Mouse (Mus musculus) ES-Bruce4 (cell line): ENCODE data around the gene Rarres1. TPM values are rescaled to one million over a fixed set of nuclear protein-coding genes. Genes with fewer than 3 reads are reported as not detected.

Source experiments
- H3K27ac ChIP-seq: 2 replicates; pipeline ENCODE4 v1.5.1; 2012; ENCODE audit warnings: low read length, inconsistent platforms; ENCODE audit not compliant: insufficient read depth
- H3K27me3 ChIP-seq: 2 replicates; pipeline ENCODE4 v1.6.1; 2012; ENCODE audit warnings: mild to moderate bottlenecking, low read length, inconsistent platforms; ENCODE audit not compliant: control insufficient read depth, poor library complexity, insufficient read depth, severe bottlenecking
- H3K36me3 ChIP-seq: 2 replicates; pipeline ENCODE4 v1.6.1; 2012; ENCODE audit warnings: inconsistent platforms, mild to moderate bottlenecking, low read length, moderate library complexity; ENCODE audit not compliant: control insufficient read depth, poor library complexity, insufficient read depth, severe bottlenecking
- H3K4me1 ChIP-seq: one replicate; pipeline ENCODE4 v1.8.1; 2011; ENCODE audit warnings: low read length; ENCODE audit not compliant: control insufficient read depth, insufficient read depth
- H3K4me3 ChIP-seq: 2 replicates; pipeline ENCODE4 v1.5.1; 2011; ENCODE audit warnings: low read depth, mild to moderate bottlenecking, low read length
- H3K9ac ChIP-seq: 2 replicates; pipeline ENCODE4 v1.6.1; 2012; ENCODE audit warnings: low read depth, mild to moderate bottlenecking, inconsistent platforms; ENCODE audit not compliant: poor library complexity, severe bottlenecking
- H3K9me3 ChIP-seq: replicated peaks from 2 replicates; pipeline ENCODE4 v1.6.1; 2012; ENCODE audit warnings: mild to moderate bottlenecking, low read length, inconsistent platforms; ENCODE audit not compliant: control insufficient read depth, poor library complexity, insufficient read depth, severe bottlenecking
- CTCF ChIP-seq: IDR thresholded peaks from one replicate; pipeline ENCODE4 v1.8.1; 2011; ENCODE audit warnings: low read depth, low read length
- EP300 ChIP-seq: IDR thresholded peaks from 2 replicates; pipeline ENCODE4 v1.6.1; 2011; ENCODE audit warnings: low read depth, low read length; ENCODE audit not compliant: insufficient read depth
- POLR2A ChIP-seq: IDR thresholded peaks from one replicate; pipeline ENCODE4 v1.8.1; 2011; ENCODE audit warnings: low read length; ENCODE audit not compliant: insufficient read depth
- polyA plus RNA-seq: library from polyadenylated mRNA; stranded (reverse); fragments of >200 nt; gene quantifications from 2 replicates; pipeline ENCODE4 v1.2.4, GENCODE M21; 2011; ENCODE audit warnings: low read depth; ENCODE audit not compliant: missing spikeins, insufficient read depth, insufficient read length

Rarres1 gene
- polyA plus RNA-seq, 1 experiment: not detected

- Histone ChIP-seq H3K4me1 (no peaks in the 10 kb centered on the region), H3K27me3 (no peaks in the 10 kb centered on the region; the same call in 1 of the 2 replicates), H3K9ac (no peak overlapping the region), H3K9me3 (no peaks in the 10 kb centered on the region), H3K4me3 (no peak overlapping the region), H3K36me3 (no peaks in the 10 kb centered on the region), H3K27ac (no peak overlapping the region)
- TF ChIP-seq EP300 (no peak), POLR2A (no peak), CTCF (no peak)
These were observed 5.3 kb upstream of the Rarres1 start for GRCm38 (mm10) chr3:67520568-67521143.

DNA sequence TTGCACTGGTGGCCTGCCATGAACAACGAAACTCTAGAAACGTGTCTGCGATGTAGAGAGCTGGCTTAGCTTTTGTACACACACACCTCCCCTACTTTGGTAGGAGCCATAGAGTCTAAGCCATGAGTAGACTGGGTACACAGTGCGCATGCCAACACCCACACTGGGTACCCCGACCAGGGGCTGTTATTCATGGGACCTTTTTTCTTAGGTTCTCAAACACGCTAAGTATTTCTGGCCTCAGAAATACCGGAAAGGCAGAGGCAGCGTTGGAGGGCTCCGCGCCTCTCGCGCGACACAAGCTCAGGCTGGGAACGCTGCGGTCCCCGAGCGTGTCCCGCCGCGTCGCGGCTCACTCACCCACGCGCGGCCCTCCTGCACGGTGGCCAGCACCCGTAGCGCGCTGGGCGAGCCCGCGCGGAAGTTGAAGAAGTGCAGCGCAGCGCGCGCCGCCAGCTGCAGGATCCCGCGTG is 486 bp downstream of the Rarres1 start:
- Histone ChIP-seq H3K9ac (peak overlapping the region; percentile 59), H3K4me3 (peak overlapping the region; percentile 52), H3K27ac (no peak overlapping the region), H3K9me3 (no peaks in the 10 kb centered on the region), H3K4me1 (no peaks in the 10 kb centered on the region), H3K27me3 (peaks cover 5% of the 10 kb centered on the region), H3K36me3 (no peaks in the 10 kb centered on the region)
- no peak for TF ChIP-seq CTCF
- TF ChIP-seq POLR2A: no peak
- TF ChIP-seq EP300: no peak

- Histone ChIP-seq H3K4me3 (no peak overlapping the region), H3K9me3 (no peaks in the 10 kb centered on the region), H3K27ac (no peak overlapping the region), H3K36me3 (no peaks in the 10 kb centered on the region), H3K9ac (no peak overlapping the region), H3K27me3 (peaks cover 5% of the 10 kb centered on the region), H3K4me1 (no peaks in the 10 kb centered on the region)
- TF ChIP-seq EP300: no peak
- peak; percentile 10 for TF ChIP-seq CTCF
These were observed 2.5 kb downstream of the Rarres1 start for GRCm38 (mm10) chr3:67512807-67513206.

- H3K27ac ChIP-seq: no peak overlapping the region
These were observed 7.0 kb downstream of the Rarres1 start for GRCm38 (mm10) chr3:67508216-67508892.

GRCm38 (mm10) chr3:67505286-67505685 is 10.0 kb downstream of the Rarres1 start:
- H3K4me1 ChIP-seq: peaks cover 7% of the 10 kb centered on the region
- H3K27me3 ChIP-seq: no peaks in the 10 kb centered on the region
- H3K9me3 ChIP-seq: peaks cover 5% of the 10 kb centered on the region
- no peak overlapping the region for H3K27ac ChIP-seq
- H3K9ac ChIP-seq: no peak overlapping the region
- H3K36me3 ChIP-seq: no peaks in the 10 kb centered on the region
- TF ChIP-seq POLR2A: no peak
- TF ChIP-seq EP300: no peak
- no peak for TF ChIP-seq CTCF
- H3K4me3 ChIP-seq: no peak overlapping the region

More at GRCm38 (mm10) chr3:67508216-67508892, 7.0 kb downstream of the Rarres1 start:
- Histone ChIP-seq H3K27me3 (no peaks in the 10 kb centered on the region), H3K4me3 (no peak overlapping the region), H3K9me3 (peaks cover 5% of the 10 kb centered on the region), H3K36me3 (no peaks in the 10 kb centered on the region), H3K4me1 (peaks cover under 1% of the 10 kb centered on the region), H3K9ac (no peak overlapping the region)
- TF ChIP-seq EP300 (no peak), CTCF (no peak), POLR2A (no peak)

DNA sequence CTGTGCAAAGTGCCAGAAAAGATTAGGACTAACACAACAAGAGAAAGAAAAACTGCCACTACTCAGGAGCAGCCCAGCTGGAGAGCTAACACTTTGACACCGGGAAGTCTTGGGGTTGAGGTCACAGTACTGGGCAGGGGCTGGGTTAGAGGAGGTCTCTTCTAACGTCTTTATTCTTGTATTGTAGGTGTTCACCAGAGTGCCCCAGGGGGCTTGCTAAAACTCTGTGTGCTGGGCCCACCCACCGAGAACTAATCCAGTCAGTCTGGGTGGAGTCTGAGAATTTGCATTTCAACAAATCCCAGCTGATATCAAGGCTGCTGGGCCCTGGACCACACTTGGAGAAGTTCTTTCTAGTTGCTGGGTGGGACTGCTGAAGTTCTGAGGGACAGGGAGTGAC is 11.4 kb downstream of the Rarres1 start:
- peaks cover 7% of the 10 kb centered on the region for H3K4me1 ChIP-seq
- no peaks in the 10 kb centered on the region for H3K27me3 ChIP-seq
- peak overlapping the region; percentile 62 for H3K27ac ChIP-seq
- TF ChIP-seq CTCF (no peak), EP300 (peak; percentile 89), POLR2A (no peak)
- no peak overlapping the region for H3K4me3 ChIP-seq
- H3K9me3 ChIP-seq: peaks cover 11% of the 10 kb centered on the region
- H3K36me3 ChIP-seq: no peaks in the 10 kb centered on the region
- H3K9ac ChIP-seq: no peak overlapping the region
